Mouse (Mus musculus): ENCODE data around the gene Polr1a.

DNA sequence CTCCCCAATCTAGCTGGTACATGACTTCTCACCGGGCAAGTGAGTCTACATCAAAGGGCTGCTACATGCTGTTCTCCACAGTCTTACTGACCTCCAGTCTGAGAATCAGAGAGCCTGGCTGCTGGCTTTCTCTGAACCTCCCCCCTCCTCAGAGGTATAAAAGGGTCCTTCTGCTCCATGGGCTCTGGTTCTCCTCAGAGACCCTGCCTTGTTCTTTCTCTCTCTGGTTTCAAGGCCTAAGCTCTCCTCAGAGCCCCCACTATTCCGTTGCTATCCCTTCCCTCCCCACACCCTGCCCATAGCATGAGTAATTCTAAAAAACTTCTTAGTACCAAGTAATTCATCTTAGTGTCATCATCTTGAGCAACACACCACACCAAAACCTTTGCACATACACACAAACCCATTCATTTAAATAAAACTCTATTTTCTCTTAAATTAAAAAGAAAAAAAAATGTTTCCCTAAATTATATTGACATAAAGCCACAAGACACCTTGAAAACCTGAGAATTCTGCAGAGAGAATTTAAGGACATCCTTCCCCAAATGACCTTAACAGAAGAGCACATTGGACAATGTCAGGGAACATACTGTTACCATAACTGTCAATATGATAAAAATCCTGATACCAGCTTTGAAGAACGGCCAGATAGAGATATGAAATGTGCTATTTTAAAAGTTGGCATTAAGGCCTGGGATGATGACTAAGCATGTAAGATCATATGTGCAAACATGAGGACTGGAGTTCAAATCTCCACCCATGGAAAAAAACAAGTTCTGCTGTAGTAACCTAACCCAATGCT, 98.8 kb downstream of the Polr1a start:
- TF ChIP-seq POLR2A (IDR thresholded peaks at IDR 0.05; ENCODE audit: insufficient read depth, low read depth, low read length), result no peak
- no peak for TF ChIP-seq CTCF (IDR thresholded peaks at IDR 0.05; ENCODE audit: insufficient read depth, low read depth, low read length)
